Mouse (Mus musculus): ENCODE measurements at regions not wholly inside any gene's neighbourhood (a gene's known extent, or its start where the extent isn't known, plus 50 kb on each side); places are given as distances from the start of the nearest gene placed in this dataset.

GRCm38 (mm10) chr15:10898715-10899486 is 53.2 kb upstream of the C1qtnf3 start:
- ATAC-seq, result no peak
- Histone ChIP-seq H3K27ac (ENCODE audit: low read depth, low read length) (no peak overlapping the region), H3K4me3 (ENCODE audit: low read depth, low read length) (no peak overlapping the region), H3K4me2 (replicated peaks; ENCODE audit: low read depth) (no peak overlapping the region), H3K9ac (ENCODE audit: low read depth, low read length) (no peak overlapping the region), H3K4me1 (replicated peaks; ENCODE audit: control insufficient read depth, insufficient read depth, low read length) (no peaks in the 10 kb centered on the region), H3K36me3 (ENCODE audit: control insufficient read depth, insufficient read depth) (no peaks in the 10 kb centered on the region), H3K27me3 (replicated peaks; ENCODE audit: control insufficient read depth, insufficient read depth, low read length) (no peaks in the 10 kb centered on the region), H3K9me3 (ENCODE audit: control insufficient read depth) (no peaks in the 10 kb centered on the region)
- TF ChIP-seq CTCF (IDR thresholded peaks at IDR 0.05; ENCODE audit: low read depth), result no peak
- 53% methylated on average over 4 of the region's 4 CpGs for WGBS

GRCm38 (mm10) chr15:10899904-10900303 is 52.2 kb upstream of the C1qtnf3 start:
- no peak overlapping the region for H3K27ac ChIP-seq (ENCODE audit: low read depth, low read length)
- H3K9me3 ChIP-seq (ENCODE audit: control insufficient read depth), result no peaks in the 10 kb centered on the region
- no peak for ATAC-seq
- no peaks in the 10 kb centered on the region for H3K36me3 ChIP-seq (ENCODE audit: control insufficient read depth, insufficient read depth)
- H3K4me1 ChIP-seq (replicated peaks; ENCODE audit: control insufficient read depth, insufficient read depth, low read length), result no peaks in the 10 kb centered on the region
- no peak for TF ChIP-seq CTCF (IDR thresholded peaks at IDR 0.05; ENCODE audit: low read depth)
- H3K27me3 ChIP-seq (replicated peaks; ENCODE audit: control insufficient read depth, insufficient read depth, low read length), result no peaks in the 10 kb centered on the region
- no peak overlapping the region for H3K4me2 ChIP-seq (replicated peaks; ENCODE audit: low read depth)
- no peak overlapping the region for H3K9ac ChIP-seq (ENCODE audit: low read depth, low read length)
- WGBS, result 91% methylated on average over 7 of the region's 7 CpGs
- no peak overlapping the region for H3K4me3 ChIP-seq (ENCODE audit: low read depth, low read length)

DNA sequence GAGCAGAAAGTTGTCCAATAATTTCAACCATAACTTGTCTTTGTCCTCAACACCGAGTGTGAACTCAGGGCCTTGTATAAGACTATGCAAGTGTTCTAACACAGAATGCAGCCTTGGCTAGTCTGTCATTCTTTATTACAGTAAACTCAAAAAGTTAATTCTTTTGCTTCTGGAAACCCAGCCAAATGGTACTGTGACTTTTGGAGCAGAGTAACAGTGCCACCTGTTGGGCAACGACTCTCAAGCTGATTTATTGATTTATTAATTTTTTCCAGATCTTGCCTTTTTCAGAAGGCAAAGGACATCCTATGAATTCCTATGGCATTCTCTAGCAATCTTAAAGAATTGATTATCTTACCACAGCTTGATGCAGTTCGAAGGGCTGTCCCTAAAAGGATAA is 51.1 kb upstream of the C1qtnf3 start:
- no peaks in the 10 kb centered on the region for H3K4me1 ChIP-seq (replicated peaks; ENCODE audit: control insufficient read depth, insufficient read depth, low read length)
- 37% methylated on average over 3 of the region's 3 CpGs for WGBS
- H3K9ac ChIP-seq (ENCODE audit: low read depth, low read length), result no peak overlapping the region
- peak; percentile 80 for TF ChIP-seq CTCF (IDR thresholded peaks at IDR 0.05; ENCODE audit: low read depth)
- H3K4me2 ChIP-seq (replicated peaks; ENCODE audit: low read depth), result no peak overlapping the region
- no peak for ATAC-seq
- H3K9me3 ChIP-seq (ENCODE audit: control insufficient read depth), result no peaks in the 10 kb centered on the region
- H3K4me3 ChIP-seq (ENCODE audit: low read depth, low read length), result no peak overlapping the region
- no peak overlapping the region for H3K27ac ChIP-seq (ENCODE audit: low read depth, low read length)
- no peaks in the 10 kb centered on the region for H3K27me3 ChIP-seq (replicated peaks; ENCODE audit: control insufficient read depth, insufficient read depth, low read length)
- no peaks in the 10 kb centered on the region for H3K36me3 ChIP-seq (ENCODE audit: control insufficient read depth, insufficient read depth)

DNA sequence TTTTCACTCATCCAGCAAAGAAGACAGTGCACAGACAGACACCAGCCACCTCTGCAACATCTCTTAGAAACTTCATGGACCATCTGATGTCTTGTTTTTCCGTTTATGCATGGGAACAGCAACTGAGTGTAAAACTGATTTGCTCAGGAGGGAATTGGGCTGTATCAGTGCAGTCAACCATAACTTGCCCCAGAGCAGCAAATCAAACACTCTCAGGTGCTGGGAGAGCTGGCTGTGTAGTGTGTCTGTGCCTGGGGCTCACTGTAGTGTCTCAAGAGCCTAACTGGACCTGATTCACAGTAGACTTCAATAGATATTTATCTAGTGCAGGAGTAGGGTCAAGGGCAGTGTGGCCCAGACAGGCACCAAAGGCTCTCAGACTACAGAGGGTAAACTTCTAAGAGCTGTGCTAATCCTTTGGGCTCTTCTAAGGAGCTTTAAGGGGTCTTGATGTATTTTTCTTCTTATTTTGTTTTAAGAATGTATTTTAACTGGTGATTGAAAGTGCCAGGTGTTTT is 50.3 kb upstream of the C1qtnf3 start:
- TF ChIP-seq CTCF (IDR thresholded peaks at IDR 0.05; ENCODE audit: low read depth), result no peak
- no peak for ATAC-seq

More for the DNA sequence above, 50.3 kb upstream of the C1qtnf3 start:
- H3K4me1 ChIP-seq (replicated peaks; ENCODE audit: control insufficient read depth, insufficient read depth, low read length), result no peaks in the 10 kb centered on the region
- H3K4me3 ChIP-seq (ENCODE audit: low read depth, low read length), result no peak overlapping the region
- WGBS, result 61% methylated on average over 1 of the region's 1 CpGs
- no peaks in the 10 kb centered on the region for H3K9me3 ChIP-seq (ENCODE audit: control insufficient read depth)
- no peak overlapping the region for H3K27ac ChIP-seq (ENCODE audit: low read depth, low read length)
- no peak overlapping the region for H3K4me2 ChIP-seq (replicated peaks; ENCODE audit: low read depth)
- no peaks in the 10 kb centered on the region for H3K36me3 ChIP-seq (ENCODE audit: control insufficient read depth, insufficient read depth)
- no peak overlapping the region for H3K9ac ChIP-seq (ENCODE audit: low read depth, low read length)
- no peaks in the 10 kb centered on the region for H3K27me3 ChIP-seq (replicated peaks; ENCODE audit: control insufficient read depth, insufficient read depth, low read length)

Measured in intestine, postnatal 0 days (tissue).